In genomic region chr10:57745452-57745851, GRCm38 (mm10) we compare ENCODE assay signal across 25 mouse cellular contexts. TPM values are rescaled to one million over a fixed set of nuclear protein-coding genes. Genes with fewer than 3 reads are reported as not detected.
DNase-seq lines count a peak whose midpoint lies in the region; ATAC-seq lines count a peak whose summit lies in the region.
"Had no signal": no experiment of that assay in that cellular context is flagged by ENCODE, and none has a peak within 500 bp of the region (broad histone marks: within the 10 kb centered on the region; RNA-seq: fewer than 3 reads in every experiment).

No protein-coding gene starts in this region.

- H3K27me3 ChIP-seq in intestine, embryonic 16.5 days (replicated peaks; ENCODE audit: control insufficient read depth, insufficient read depth, low read length), result no peaks in the 10 kb centered on the region
- H3K27me3 ChIP-seq: liver, embryonic 15.5 days had no signal

- no peak overlapping the region for H3K9ac ChIP-seq in intestine, embryonic 16.5 days (ENCODE audit: low read depth, low read length)
- H3K9ac ChIP-seq: hindbrain, embryonic 14.5 days; liver, embryonic 15.5 days had no signal

- peak; percentile 53 for ATAC-seq in activated CD4-positive, CD25-positive, alpha-beta regulatory T cell, adult 4 months
- peak; percentile 86 for ATAC-seq in intestine, embryonic 16.5 days

- H3K4me1 ChIP-seq in intestine, embryonic 16.5 days (ENCODE audit: control insufficient read depth, insufficient read depth, low read length), result no peaks in the 10 kb centered on the region
- H3K4me1 ChIP-seq: embryonic facial prominence, embryonic 10.5 days; limb, embryonic 10.5 days; liver, embryonic 15.5 days had no signal

- H3K27ac ChIP-seq in intestine, embryonic 16.5 days (ENCODE audit: low read length), result no peak overlapping the region
- H3K27ac ChIP-seq: embryonic facial prominence, embryonic 10.5 days; kidney, postnatal 0 days; limb, embryonic 10.5 days; liver, embryonic 15.5 days had no signal

- H3K36me3 ChIP-seq in intestine, embryonic 16.5 days (ENCODE audit: control insufficient read depth, insufficient read depth, low read length), result no peaks in the 10 kb centered on the region
- H3K36me3 ChIP-seq: embryonic facial prominence, embryonic 10.5 days; limb, embryonic 10.5 days; liver, embryonic 15.5 days had no signal

- no peaks in the 10 kb centered on the region for H3K9me3 ChIP-seq in intestine, embryonic 16.5 days (ENCODE audit: control insufficient read depth, low read length)
- H3K9me3 ChIP-seq: embryonic facial prominence, embryonic 10.5 days; limb, embryonic 10.5 days; liver, embryonic 15.5 days had no signal

- DNase-seq in CD4-positive, CD25-positive, alpha-beta regulatory T cell, adult 2 months (ENCODE audit: low read depth, low spot score), result peak; percentile 44
- peak; percentile 32 for DNase-seq in naive thymus-derived CD4-positive, alpha-beta T cell, adult 2 months (ENCODE audit: low read depth)
- no peak for DNase-seq in cerebellum, postnatal 10 days
- DNase-seq in kidney, postnatal 25 days, result no peak
- no peak for DNase-seq in gastrocnemius, postnatal 4 days (ENCODE audit: low spot score in 2 of 2)
- DNase-seq: adrenal gland, postnatal 25 days; cerebellum, adult 9-10 months; gastrocnemius, postnatal 36 days; heart, postnatal 4 days; kidney, adult 2 months; liver; lung, postnatal 10 days; midbrain, embryonic 14.5 days; spleen, adult 18-20 months; thymus, adult 2 months; thymus, postnatal 4 days had no signal

- no peak overlapping the region for H3K4me3 ChIP-seq in intestine, embryonic 16.5 days (ENCODE audit: low read length)
- H3K4me3 ChIP-seq: embryonic facial prominence, embryonic 10.5 days; limb, embryonic 10.5 days; liver, embryonic 15.5 days; myocyte had no signal

- H3K4me2 ChIP-seq in intestine, embryonic 16.5 days (ENCODE audit: low read depth, low read length), result no peak overlapping the region
- H3K4me2 ChIP-seq: hindbrain, embryonic 14.5 days; liver, embryonic 15.5 days had no signal

RNA-seq across cellular contexts. Expression of gene Fabp7, which starts 39.2 kb away (rescaled TPM):
- polyA plus RNA-seq in activated CD4-positive, CD25-positive, alpha-beta regulatory T cell, adult 4 months (2017; shearing (Covaris generic)), result not detected
- 32.8 and 36.5 TPM in 2 replicates for polyA plus RNA-seq in intestine, embryonic 16.5 days (2015; fragmentation: Nextera tagmentation; extraction: Ambion mirVana)
- total RNA-seq in gastrocnemius, postnatal 4 days (2021), result 1 to 10 TPM; 2.9 to 3.4 TPM
- total RNA-seq: gastrocnemius, postnatal 36 days; megakaryocyte-erythroid progenitor cell, adult 5-6 weeks had no signal

RNA-seq across cellular contexts. Expression of gene Smpdl3a, which starts 48.7 kb away (rescaled TPM):
- polyA plus RNA-seq in activated CD4-positive, CD25-positive, alpha-beta regulatory T cell, adult 4 months (2017; shearing (Covaris generic)), result 100 to 1,000 TPM; 146 TPM
- polyA plus RNA-seq in intestine, embryonic 16.5 days (2015; fragmentation: Nextera tagmentation; extraction: Ambion mirVana), result 81.6 and 99.0 TPM in 2 replicates
- total RNA-seq in gastrocnemius, postnatal 4 days (2021), result 10 to 100 TPM; 11.3 to 12.5 TPM

Comparison
In these comparisons a context has a peak if more than half of its experiments do, and no peak if none do; other contexts are left out.
1. DNase-seq: peak in CD4-positive, CD25-positive, alpha-beta regulatory T cell, adult 2 months (single experiment) and naive thymus-derived CD4-positive, alpha-beta T cell, adult 2 months (single experiment); none in cerebellum, postnatal 10 days (0 of 2), kidney, postnatal 25 days (0 of 2) and gastrocnemius, postnatal 4 days (0 of 2).
2. RNA of gene Fabp7, which starts 39.2 kb away (polyA plus RNA-seq): 32.8 to 36.5 TPM in intestine, embryonic 16.5 days; not detected in activated CD4-positive, CD25-positive, alpha-beta regulatory T cell, adult 4 months; every median in the first group is over 10 times any median in the second.